Mouse (Mus musculus) cerebellum, postnatal 14 days (tissue): ENCODE measurements around the gene Tspan4.
"Not testable (repeated sequence)": the region's sequence is repeated elsewhere in the genome, so short reads cannot be mapped to it uniquely, and the experiment has no call there.

Source experiments
- DNase-seq, 2 experiments: peaks; one replicate each; pipeline ENCODE4 v3.0.0; 2021; ENCODE audit warnings: mixed read lengths in 2 of 2

The Tspan4 gene

GRCm38 (mm10) chr7:141439140-141439679 lies 35.8 kb upstream of the Tspan4 start:
- peak in 1 of 2 experiments; percentile 34 for DNase-seq

- DNase-seq, result peak; percentile 14 to 17
Observed at GRCm38 (mm10) chr7:141439811-141440210, 35.2 kb upstream of the Tspan4 start.

- DNase-seq, result peak; percentile 73 to 87
Observed at GRCm38 (mm10) chr7:141440613-141441012, 34.4 kb upstream of the Tspan4 start.

GRCm38 (mm10) chr7:141441460-141441859 lies 33.6 kb upstream of the Tspan4 start:
- DNase-seq, result peak in 1 of 2 experiments; percentile 15

GRCm38 (mm10) chr7:141442199-141442598 lies 32.8 kb upstream of the Tspan4 start:
- no peak for DNase-seq

- DNase-seq, result peak; percentile 27 to 52
Observed at GRCm38 (mm10) chr7:141443081-141443821, 31.8 kb upstream of the Tspan4 start.

- DNase-seq, result peak; percentile 19 to 25
Observed at GRCm38 (mm10) chr7:141443828-141444237, 31.2 kb upstream of the Tspan4 start, which contains the start of gene Pidd1. Gene Pidd1 (minus strand): TSS chr7:141444025.

- DNase-seq, result not testable (repeated sequence)
Observed at GRCm38 (mm10) chr7:141446374-141446773, 28.7 kb upstream of the Tspan4 start.

GRCm38 (mm10) chr7:141447110-141447991 lies 27.7 kb upstream of the Tspan4 start, which contains the start of gene Rplp2:
Gene Rplp2 (plus strand): TSS chr7:141447370.
- DNase-seq, result peak; percentile 93 to 95

GRCm38 (mm10) chr7:141451928-141452327 lies 23.1 kb upstream of the Tspan4 start:
- DNase-seq, result no peak

GRCm38 (mm10) chr7:141453636-141454035 lies 21.4 kb upstream of the Tspan4 start:
- no peak for DNase-seq

GRCm38 (mm10) chr7:141454967-141455551 lies 20.0 kb upstream of the Tspan4 start, which contains the start of gene Pnpla2:
Gene Pnpla2 (plus strand): TSS chr7:141455198.
- DNase-seq, result peak; percentile 93 to 95

GRCm38 (mm10) chr7:141455610-141456314 lies 19.3 kb upstream of the Tspan4 start:
- peak; percentile 65 to 70 for DNase-seq

GRCm38 (mm10) chr7:141456739-141457138 lies 18.3 kb upstream of the Tspan4 start:
- no peak for DNase-seq

GRCm38 (mm10) chr7:141457236-141457635 lies 17.8 kb upstream of the Tspan4 start:
- peak in 1 of 2 experiments; percentile 22 for DNase-seq

GRCm38 (mm10) chr7:141457986-141458660 lies 16.9 kb upstream of the Tspan4 start:
- peak; percentile 52 to 77 for DNase-seq

- no peak for DNase-seq
Observed at GRCm38 (mm10) chr7:141458661-141459060, 16.4 kb upstream of the Tspan4 start.

GRCm38 (mm10) chr7:141459301-141459711 lies 15.7 kb upstream of the Tspan4 start:
- DNase-seq, result peak; percentile 73 to 74

GRCm38 (mm10) chr7:141460001-141460390 lies 15.0 kb upstream of the Tspan4 start:
- peak in 1 of 2 experiments; percentile 15 for DNase-seq

GRCm38 (mm10) chr7:141460391-141461113 lies 14.5 kb upstream of the Tspan4 start, which contains the start of gene Cracr2b:
Gene Cracr2b (plus strand): TSS chr7:141461094.
- peak; percentile 22 to 36 for DNase-seq
